In the genomic region with DNA sequence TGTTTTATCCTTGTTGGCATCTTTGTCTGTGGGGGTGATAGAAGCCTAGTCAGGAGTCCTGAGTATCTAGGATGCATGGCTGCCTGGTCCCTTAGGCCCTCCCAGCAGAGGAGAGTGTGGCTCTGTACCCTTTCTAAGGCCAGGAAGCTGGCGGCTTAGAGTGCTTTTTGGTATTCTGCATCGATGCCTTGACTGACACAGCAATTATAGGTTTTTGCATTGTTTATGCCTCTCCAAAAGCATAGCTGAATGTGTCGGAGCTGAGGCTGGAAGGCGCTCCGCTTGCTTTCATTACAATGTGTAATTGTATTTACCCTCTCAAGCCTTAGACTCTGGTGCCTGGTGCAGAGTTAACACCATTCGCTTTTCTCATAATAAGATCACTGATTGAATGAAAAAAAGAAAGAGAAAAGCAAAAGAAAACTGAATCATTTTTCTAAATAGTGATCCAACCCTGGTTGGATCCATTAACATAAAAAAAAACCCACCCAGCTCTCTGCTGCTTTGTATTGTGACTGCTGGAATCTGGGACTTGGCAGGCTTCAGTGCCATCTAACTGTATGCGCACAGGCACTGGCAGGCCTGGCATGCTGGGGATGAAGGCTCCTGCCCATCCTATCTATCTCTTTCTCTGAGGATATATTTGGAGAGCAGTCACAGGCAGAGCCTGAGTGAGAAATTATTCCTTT, we compare ENCODE assay signal across 13 mouse cellular contexts.
A peak's percentile ranks its signal among the peaks of the same experiment; 100 is the strongest.
DNase-seq lines count a peak whose midpoint lies in the region; ATAC-seq lines count a peak whose summit lies in the region.
"Had no signal": no experiment of that assay in that cellular context is flagged by ENCODE, and none has a peak within 500 bp of the region (broad histone marks: within the 10 kb centered on the region; RNA-seq: fewer than 3 reads in every experiment).

No protein-coding gene starts in this region.

- H3K4me2 ChIP-seq in hindbrain, embryonic 12.5 days (replicated peaks): no peak overlapping the region
- H3K4me2 ChIP-seq: embryonic facial prominence, embryonic 15.5 days; heart, embryonic 15.5 days; limb, embryonic 15.5 days; lung, embryonic 15.5 days had no signal

- no peak overlapping the region for H3K9ac ChIP-seq in hindbrain, embryonic 12.5 days
- H3K9ac ChIP-seq: embryonic facial prominence, embryonic 15.5 days; heart, embryonic 15.5 days; limb, embryonic 15.5 days; lung, embryonic 15.5 days had no signal

- peak; percentile 50; the same call in 1 of the 2 replicates for ATAC-seq in hindbrain, embryonic 12.5 days (ENCODE audit: low FRiP score)

- H3K36me3 ChIP-seq in hindbrain, embryonic 12.5 days: no peaks in the 10 kb centered on the region
- H3K36me3 ChIP-seq: embryonic facial prominence, embryonic 15.5 days; heart, embryonic 15.5 days; limb, embryonic 15.5 days; lung, embryonic 15.5 days had no signal

- H3K9me3 ChIP-seq in hindbrain, embryonic 12.5 days (replicated peaks): no peaks in the 10 kb centered on the region
- H3K9me3 ChIP-seq: embryonic facial prominence, embryonic 15.5 days; heart, embryonic 15.5 days; limb, embryonic 15.5 days; lung, embryonic 15.5 days had no signal

- 50% methylated on average over 7 of the region's 7 CpGs for WGBS in hindbrain, embryonic 12.5 days

- intact Hi-C loops in left cerebral cortex, postnatal 4 days (cut with DNase I): no loop called here

- H3K27me3 ChIP-seq in hindbrain, embryonic 12.5 days: no peaks in the 10 kb centered on the region
- H3K27me3 ChIP-seq: embryonic facial prominence, embryonic 15.5 days; heart, embryonic 15.5 days; limb, embryonic 15.5 days; lung, embryonic 15.5 days had no signal

- DNase-seq in right cerebral cortex, adult 2 months (ENCODE audit: low spot score in 2 of 2): peak; percentile 7 to 14
- DNase-seq in right cerebral cortex, postnatal 14 days: no peak
- DNase-seq in left cerebral cortex, postnatal 4 days: peak; percentile 4
- DNase-seq in gastrocnemius, adult 18-20 months (ENCODE audit: low spot score): no peak
- DNase-seq in testis, postnatal 14 days (ENCODE audit: low spot score): no peak
- no peak for DNase-seq in kidney, postnatal 10 days
- DNase-seq: adrenal gland, postnatal 25 days had no signal

- H3K4me3 ChIP-seq in hindbrain, embryonic 12.5 days: no peak overlapping the region
- H3K4me3 ChIP-seq: embryonic facial prominence, embryonic 15.5 days; heart, embryonic 15.5 days; limb, embryonic 15.5 days; lung, embryonic 15.5 days had no signal

- H3K27ac ChIP-seq in hindbrain, embryonic 12.5 days: no peak overlapping the region; the same call in 1 of the 2 replicates
- H3K27ac ChIP-seq: embryonic facial prominence, embryonic 15.5 days; heart, embryonic 15.5 days; limb, embryonic 15.5 days; lung, embryonic 15.5 days; stomach, postnatal 0 days had no signal

- H3K4me1 ChIP-seq in hindbrain, embryonic 12.5 days: no peaks in the 10 kb centered on the region
- H3K4me1 ChIP-seq: embryonic facial prominence, embryonic 15.5 days; heart, embryonic 15.5 days; limb, embryonic 15.5 days; lung, embryonic 15.5 days had no signal

Comparison
In these comparisons a context has a peak if more than half of its experiments do, and no peak if none do; other contexts are left out.
1. DNase-seq: peak in right cerebral cortex, adult 2 months (2 of 2) and left cerebral cortex, postnatal 4 days (single experiment); none in right cerebral cortex, postnatal 14 days (single experiment), gastrocnemius, adult 18-20 months (single experiment), testis, postnatal 14 days (single experiment) and kidney, postnatal 10 days (single experiment).